8 mouse cellular contexts compared by ENCODE assay signal in genomic region chr2:48098931-48099531, GRCm38 (mm10).
DNase-seq lines count a peak whose midpoint lies in the region; ATAC-seq lines count a peak whose summit lies in the region.

No protein-coding gene starts in this region.

- H3K4me2 ChIP-seq in forebrain, embryonic 16.5 days (ENCODE audit: low read length) = 0 out of 2 replicates have a peak overlapping the region, but pooled peaks have one; percentile 2

- peak; percentile 96 for ATAC-seq in forebrain, embryonic 16.5 days
- ATAC-seq in erythroid progenitor cell, adult 5-6 weeks (replicated peaks; ENCODE audit: low FRiP score, poor library complexity, severe bottlenecking) = no peak

- no peaks in the 10 kb centered on the region for H3K9me3 ChIP-seq in forebrain, embryonic 16.5 days (ENCODE audit: control insufficient read depth, low read length)

- no peak overlapping the region for H3K4me3 ChIP-seq in forebrain, embryonic 16.5 days (replicated peaks; ENCODE audit: low read length)

- peak overlapping the region; percentile 63 for H3K27ac ChIP-seq in forebrain, embryonic 16.5 days (ENCODE audit: low read length)

- H3K27me3 ChIP-seq in forebrain, embryonic 16.5 days (replicated peaks; ENCODE audit: control insufficient read depth, insufficient read depth, low read length) = no peaks in the 10 kb centered on the region

- DNase-seq in cerebellum, adult 8-10 months = peak; percentile 64
- DNase-seq in layer of hippocampus, postnatal 36 days = peak; percentile 40 to 42
- DNase-seq in neural tube, embryonic 10.5 days (ENCODE audit: extremely low spot score, low spot score) = peak; percentile 35
- no peak for DNase-seq in spleen, adult 12 weeks (ENCODE audit: low spot score)
- DNase-seq in testis, postnatal 14 days (ENCODE audit: low spot score) = no peak
- DNase-seq in kidney, adult 11 months = no peak

- H3K9ac ChIP-seq in forebrain, embryonic 16.5 days (replicated peaks; ENCODE audit: low read depth, low read length) = peak overlapping the region; percentile 17; the same call in 1 of the 2 replicates

- H3K36me3 ChIP-seq in forebrain, embryonic 16.5 days (ENCODE audit: control insufficient read depth, insufficient read depth) = no peaks in the 10 kb centered on the region

- peaks cover 19% of the 10 kb centered on the region for H3K4me1 ChIP-seq in forebrain, embryonic 16.5 days (replicated peaks; ENCODE audit: control insufficient read depth, insufficient read depth, low read length)

- WGBS in forebrain, embryonic 16.5 days = 20% methylated on average over 8 of the region's 8 CpGs

Comparison
In these comparisons a context has a peak if more than half of its experiments do, and no peak if none do; other contexts are left out.
1. DNase-seq: peak in cerebellum, adult 8-10 months (single experiment), layer of hippocampus, postnatal 36 days (2 of 2) and neural tube, embryonic 10.5 days (single experiment); none in spleen, adult 12 weeks (single experiment), testis, postnatal 14 days (single experiment) and kidney, adult 11 months (single experiment).